Mouse (Mus musculus): ENCODE results near the gene Tspan9. TPM values are rescaled to one million over a fixed set of nuclear protein-coding genes. Genes with fewer than 3 reads are reported as not detected.

The Tspan9 gene
- polyA plus RNA-seq, 1 experiment from 2014 or later: 62.6 TPM

DNA sequence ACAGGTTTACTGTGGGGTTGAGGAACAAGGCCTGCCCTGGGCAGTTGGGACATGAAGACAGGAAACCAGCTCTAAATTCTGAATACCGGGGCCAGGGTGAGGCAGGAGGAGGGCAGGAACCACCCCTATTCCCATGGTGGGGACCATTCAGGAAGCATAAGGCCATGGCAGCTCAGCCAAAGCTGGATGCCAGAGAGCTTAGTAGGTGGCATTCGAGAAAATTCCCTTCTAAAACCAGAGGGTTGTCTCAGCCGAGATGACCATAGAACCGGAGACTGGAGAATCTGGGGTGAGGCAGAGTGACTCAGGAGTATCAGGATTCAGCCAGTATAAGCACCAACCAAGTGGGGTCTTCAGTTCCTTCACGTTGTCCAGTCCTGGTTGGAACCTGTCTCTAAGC, 171.5 kb downstream of the Tspan9 start:
- Histone ChIP-seq H3K9me3 (ENCODE audit: control insufficient read depth, low read length) (no peaks in the 10 kb centered on the region), H3K27me3 (replicated peaks; ENCODE audit: control insufficient read depth, insufficient read depth, low read length) (no peaks in the 10 kb centered on the region), H3K4me3 (ENCODE audit: low read length) (no peak overlapping the region), H3K36me3 (ENCODE audit: control insufficient read depth, insufficient read depth, low read length) (no peaks in the 10 kb centered on the region), H3K4me2 (ENCODE audit: low read length) (no peak overlapping the region), H3K4me1 (ENCODE audit: control insufficient read depth, insufficient read depth, low read depth, low read length) (peaks cover 17% of the 10 kb centered on the region), H3K27ac (ENCODE audit: low read depth, low read length) (no peak overlapping the region), H3K9ac (ENCODE audit: low read depth, low read length) (no peak overlapping the region)
- ATAC-seq: no peak
- 92% methylated on average over 5 of the region's 5 CpGs for WGBS

DNA sequence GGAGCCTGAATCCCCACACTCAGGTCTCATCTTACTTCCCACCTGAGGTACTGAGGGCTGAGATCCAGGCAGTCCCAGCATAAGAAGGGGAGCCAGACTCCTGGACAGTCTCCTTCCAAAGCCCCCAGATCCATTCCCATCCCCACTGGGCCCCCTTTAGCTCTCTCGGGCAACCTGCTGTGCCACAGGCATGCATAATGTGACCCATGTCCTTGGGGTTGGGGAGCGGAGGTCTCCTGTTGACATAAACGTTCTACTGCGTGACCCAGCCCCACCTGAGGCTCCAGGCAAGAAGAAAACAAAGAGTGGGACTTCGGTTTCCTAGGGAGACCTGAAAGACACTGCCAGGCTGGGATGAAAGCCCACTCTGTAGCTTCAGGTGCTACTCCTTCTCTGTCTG, 172.5 kb downstream of the Tspan9 start:
- Histone ChIP-seq H3K4me3 (ENCODE audit: low read length) (no peak overlapping the region), H3K4me2 (ENCODE audit: low read length) (no peak overlapping the region), H3K27me3 (replicated peaks; ENCODE audit: control insufficient read depth, insufficient read depth, low read length) (no peaks in the 10 kb centered on the region), H3K9me3 (ENCODE audit: control insufficient read depth, low read length) (no peaks in the 10 kb centered on the region), H3K9ac (ENCODE audit: low read depth, low read length) (no peak overlapping the region), H3K27ac (ENCODE audit: low read depth, low read length) (no peak overlapping the region), H3K36me3 (ENCODE audit: control insufficient read depth, insufficient read depth, low read length) (no peaks in the 10 kb centered on the region), H3K4me1 (ENCODE audit: control insufficient read depth, insufficient read depth, low read depth, low read length) (peaks cover 17% of the 10 kb centered on the region)
- 56% methylated on average over 5 of the region's 5 CpGs for WGBS
- no peak for ATAC-seq

DNA sequence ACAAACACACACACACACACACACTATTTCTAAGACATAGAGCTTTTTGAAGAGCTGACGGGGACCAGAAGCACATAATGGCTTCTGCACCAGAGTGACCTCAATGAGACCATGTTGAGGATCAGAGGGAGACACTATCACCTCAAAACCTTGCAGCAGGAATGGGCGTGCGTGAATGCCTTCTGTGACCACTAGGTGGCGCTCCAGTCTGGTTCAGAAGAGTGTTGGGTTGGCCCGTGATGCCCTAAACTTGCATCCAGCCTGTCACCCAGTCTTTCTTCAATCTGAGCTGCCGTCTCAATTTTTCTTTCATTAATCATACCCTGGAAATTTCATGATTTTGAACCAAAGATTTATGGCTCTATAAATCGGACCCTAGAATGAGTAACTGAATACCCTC, 173.3 kb downstream of the Tspan9 start:
- Histone ChIP-seq H3K27me3 (replicated peaks; ENCODE audit: control insufficient read depth, insufficient read depth, low read length) (no peaks in the 10 kb centered on the region), H3K9me3 (ENCODE audit: control insufficient read depth, low read length) (no peaks in the 10 kb centered on the region), H3K36me3 (ENCODE audit: control insufficient read depth, insufficient read depth, low read length) (no peaks in the 10 kb centered on the region), H3K4me1 (ENCODE audit: control insufficient read depth, insufficient read depth, low read depth, low read length) (peaks cover 17% of the 10 kb centered on the region), H3K4me3 (ENCODE audit: low read length) (no peak overlapping the region), H3K27ac (ENCODE audit: low read depth, low read length) (no peak overlapping the region), H3K9ac (ENCODE audit: low read depth, low read length) (no peak overlapping the region), H3K4me2 (ENCODE audit: low read length) (no peak overlapping the region)
- 6% methylated on average over 7 of the region's 7 CpGs for WGBS
- ATAC-seq: peak; percentile 47; the same call in 1 of the 2 replicates

DNA sequence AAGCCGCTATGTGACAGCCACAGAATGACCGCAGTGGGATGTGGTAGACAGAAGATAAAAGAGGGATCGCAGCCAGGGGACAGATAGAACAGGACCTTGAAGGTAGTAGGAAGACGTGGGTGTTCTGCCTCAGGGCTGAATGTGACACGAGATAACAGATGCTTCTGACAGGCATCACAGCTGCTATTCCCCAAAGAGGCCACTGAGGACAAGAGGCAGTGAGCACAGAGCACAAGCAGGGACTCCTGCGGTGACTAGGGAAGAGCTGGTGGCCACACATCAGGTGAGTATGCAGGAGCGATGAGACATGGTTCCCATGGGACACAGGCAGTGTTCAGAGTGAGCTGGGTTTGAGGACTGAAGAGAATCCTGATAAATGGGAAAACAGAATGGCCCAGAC, 173.7 kb downstream of the Tspan9 start:
- Histone ChIP-seq H3K36me3 (ENCODE audit: control insufficient read depth, insufficient read depth, low read length) (no peaks in the 10 kb centered on the region), H3K27ac (ENCODE audit: low read depth, low read length) (no peak overlapping the region), H3K4me2 (ENCODE audit: low read length) (no peak overlapping the region), H3K9ac (ENCODE audit: low read depth, low read length) (no peak overlapping the region), H3K4me3 (ENCODE audit: low read length) (no peak overlapping the region), H3K4me1 (ENCODE audit: control insufficient read depth, insufficient read depth, low read depth, low read length) (peaks cover 15% of the 10 kb centered on the region), H3K27me3 (replicated peaks; ENCODE audit: control insufficient read depth, insufficient read depth, low read length) (no peaks in the 10 kb centered on the region), H3K9me3 (ENCODE audit: control insufficient read depth, low read length) (no peaks in the 10 kb centered on the region)
- 0 out of 2 replicates have a peak, but pooled peaks have one; percentile 3 for ATAC-seq
- WGBS: 56% methylated on average over 7 of the region's 7 CpGs

DNA sequence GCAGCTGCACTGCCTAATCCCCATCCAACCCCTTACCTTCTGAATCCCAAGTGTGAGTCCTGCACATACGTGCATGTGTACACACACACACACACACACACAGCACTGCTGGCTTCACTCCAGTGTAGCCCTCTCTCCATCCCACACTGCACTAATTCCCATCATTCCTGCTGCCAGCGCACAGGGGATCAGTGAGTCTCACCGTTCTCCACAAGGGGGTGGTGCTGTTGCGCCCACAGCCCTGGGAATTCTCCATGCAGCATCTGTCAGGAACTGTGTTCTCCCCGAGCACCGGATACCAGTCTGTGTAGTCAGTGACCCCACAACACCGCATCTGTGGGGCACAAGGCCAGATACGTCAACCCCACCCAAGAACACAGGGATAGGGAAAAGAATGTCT, 177.9 kb downstream of the Tspan9 start:
- H3K4me1 ChIP-seq (ENCODE audit: control insufficient read depth, insufficient read depth, low read depth, low read length): no peaks in the 10 kb centered on the region
- no peaks in the 10 kb centered on the region for H3K27me3 ChIP-seq (replicated peaks; ENCODE audit: control insufficient read depth, insufficient read depth, low read length)
- H3K36me3 ChIP-seq (ENCODE audit: control insufficient read depth, insufficient read depth, low read length): no peaks in the 10 kb centered on the region
- no peak overlapping the region for H3K4me3 ChIP-seq (ENCODE audit: low read length)
- ATAC-seq: no peak
- WGBS: 34% methylated on average over 8 of the region's 8 CpGs
- H3K4me2 ChIP-seq (ENCODE audit: low read length): no peak overlapping the region
- no peaks in the 10 kb centered on the region for H3K9me3 ChIP-seq (ENCODE audit: control insufficient read depth, low read length)
- no peak overlapping the region for H3K9ac ChIP-seq (ENCODE audit: low read depth, low read length)
- no peak overlapping the region for H3K27ac ChIP-seq (ENCODE audit: low read depth, low read length)

DNA sequence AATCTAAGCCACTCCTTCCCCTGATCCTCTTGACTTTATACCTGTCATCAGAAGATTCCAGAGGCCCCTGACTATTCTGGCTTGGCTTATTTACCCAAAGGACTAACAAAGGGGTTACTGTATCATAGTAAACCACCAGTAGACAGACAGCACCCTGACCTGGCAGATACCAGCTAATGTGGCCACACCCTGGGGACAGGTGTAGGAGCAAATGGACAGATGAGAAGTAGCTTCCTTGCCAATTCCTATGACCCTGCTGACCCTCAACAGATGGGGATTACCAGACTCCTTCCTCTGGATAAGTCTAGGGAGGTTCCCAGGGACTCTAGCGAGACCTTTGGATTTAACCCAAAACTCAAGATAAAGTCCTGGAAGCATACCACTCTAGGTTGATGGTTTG, 183.2 kb downstream of the Tspan9 start:
- H3K27me3 ChIP-seq (replicated peaks; ENCODE audit: control insufficient read depth, insufficient read depth, low read length): no peaks in the 10 kb centered on the region
- WGBS: 92% methylated on average over 1 of the region's 1 CpGs
- H3K9ac ChIP-seq (ENCODE audit: low read depth, low read length): no peak overlapping the region
- no peaks in the 10 kb centered on the region for H3K36me3 ChIP-seq (ENCODE audit: control insufficient read depth, insufficient read depth, low read length)
- H3K4me1 ChIP-seq (ENCODE audit: control insufficient read depth, insufficient read depth, low read depth, low read length): no peaks in the 10 kb centered on the region
- ATAC-seq: no peak
- no peak overlapping the region for H3K4me3 ChIP-seq (ENCODE audit: low read length)
- no peak overlapping the region for H3K4me2 ChIP-seq (ENCODE audit: low read length)
- no peak overlapping the region for H3K27ac ChIP-seq (ENCODE audit: low read depth, low read length)
- no peaks in the 10 kb centered on the region for H3K9me3 ChIP-seq (ENCODE audit: control insufficient read depth, low read length)

DNA sequence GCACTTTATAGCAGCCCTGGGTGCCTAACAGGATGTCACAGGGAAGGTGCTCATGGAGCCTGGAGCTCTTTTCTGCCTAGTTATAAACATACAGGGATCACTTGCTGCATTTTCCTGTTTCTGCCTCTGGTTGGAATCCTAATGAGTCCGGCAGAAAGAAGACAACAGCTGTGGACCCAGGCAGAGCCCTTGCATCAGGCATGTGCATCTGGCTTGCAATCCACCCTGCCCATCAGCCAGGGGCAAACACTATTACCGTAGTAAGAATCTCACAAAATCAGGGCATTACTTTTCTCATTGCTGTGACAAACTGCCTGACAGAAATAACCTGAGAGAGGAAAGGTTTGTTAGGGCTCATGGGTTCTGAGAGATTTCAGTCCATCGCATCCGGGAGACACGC, 187.2 kb downstream of the Tspan9 start:
- no peaks in the 10 kb centered on the region for H3K27me3 ChIP-seq (replicated peaks; ENCODE audit: control insufficient read depth, insufficient read depth, low read length)
- H3K27ac ChIP-seq (ENCODE audit: low read depth, low read length): no peak overlapping the region
- 91% methylated on average over 5 of the region's 5 CpGs for WGBS
- H3K4me1 ChIP-seq (ENCODE audit: control insufficient read depth, insufficient read depth, low read depth, low read length): no peaks in the 10 kb centered on the region
- H3K9me3 ChIP-seq (ENCODE audit: control insufficient read depth, low read length): no peaks in the 10 kb centered on the region
- H3K4me3 ChIP-seq (ENCODE audit: low read length): no peak overlapping the region
- no peak for ATAC-seq
- no peaks in the 10 kb centered on the region for H3K36me3 ChIP-seq (ENCODE audit: control insufficient read depth, insufficient read depth, low read length)
- H3K9ac ChIP-seq (ENCODE audit: low read depth, low read length): no peak overlapping the region
- no peak overlapping the region for H3K4me2 ChIP-seq (ENCODE audit: low read length)

DNA sequence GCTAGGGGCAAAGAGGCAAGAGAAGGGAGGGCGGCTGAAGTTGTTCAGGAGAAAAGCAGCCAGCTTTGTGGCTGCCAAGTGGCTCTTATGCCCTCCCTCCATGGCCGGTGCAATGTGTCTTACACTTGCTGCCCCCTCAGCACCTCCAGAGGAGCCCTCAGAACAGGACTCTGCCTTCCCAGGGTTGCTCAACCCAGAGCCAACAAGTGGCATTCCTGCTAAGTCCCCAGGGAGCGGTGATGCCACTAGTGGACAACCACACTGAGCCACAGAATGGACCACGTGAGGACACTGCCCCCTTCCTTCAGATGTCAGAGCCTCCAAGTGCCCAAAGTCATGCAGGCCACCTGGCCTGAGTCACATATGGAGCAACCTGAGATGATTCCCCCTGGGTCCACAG, 190.3 kb downstream of the Tspan9 start:
- WGBS: 69% methylated on average over 4 of the region's 4 CpGs
- Histone ChIP-seq H3K27me3 (replicated peaks; ENCODE audit: control insufficient read depth, insufficient read depth, low read length) (no peaks in the 10 kb centered on the region), H3K36me3 (ENCODE audit: control insufficient read depth, insufficient read depth, low read length) (no peaks in the 10 kb centered on the region), H3K9ac (ENCODE audit: low read depth, low read length) (no peak overlapping the region), H3K4me3 (ENCODE audit: low read length) (no peak overlapping the region), H3K27ac (ENCODE audit: low read depth, low read length) (no peak overlapping the region), H3K4me1 (ENCODE audit: control insufficient read depth, insufficient read depth, low read depth, low read length) (no peaks in the 10 kb centered on the region), H3K4me2 (ENCODE audit: low read length) (no peak overlapping the region), H3K9me3 (ENCODE audit: control insufficient read depth, low read length) (no peaks in the 10 kb centered on the region)
- ATAC-seq: no peak

DNA sequence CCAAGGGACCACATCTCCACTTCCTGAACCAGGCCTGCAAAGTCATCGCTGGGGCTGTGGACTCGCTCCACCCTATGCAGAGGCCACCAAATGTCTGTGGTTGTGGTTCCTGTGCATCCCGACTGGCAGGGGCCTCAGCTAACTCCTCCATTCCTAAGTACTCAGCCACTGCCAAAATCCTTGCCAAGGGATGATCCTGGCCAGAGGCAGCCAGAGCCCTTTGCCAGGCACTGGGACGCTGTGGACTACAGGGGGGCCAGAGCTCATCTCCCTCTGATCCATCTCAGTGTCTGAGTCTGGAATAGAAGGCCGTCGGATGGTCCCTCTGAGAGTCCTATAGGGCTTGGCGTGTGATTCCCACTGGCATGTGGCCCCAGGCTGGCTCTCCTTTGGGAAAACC, 193.5 kb downstream of the Tspan9 start:
- ATAC-seq: no peak
- no peak overlapping the region for H3K9ac ChIP-seq (ENCODE audit: low read depth, low read length)
- 88% methylated on average over 7 of the region's 7 CpGs for WGBS
- H3K27ac ChIP-seq (ENCODE audit: low read depth, low read length): no peak overlapping the region
- no peaks in the 10 kb centered on the region for H3K9me3 ChIP-seq (ENCODE audit: control insufficient read depth, low read length)
- no peaks in the 10 kb centered on the region for H3K4me1 ChIP-seq (ENCODE audit: control insufficient read depth, insufficient read depth, low read depth, low read length)
- no peaks in the 10 kb centered on the region for H3K36me3 ChIP-seq (ENCODE audit: control insufficient read depth, insufficient read depth, low read length)
- H3K27me3 ChIP-seq (replicated peaks; ENCODE audit: control insufficient read depth, insufficient read depth, low read length): no peaks in the 10 kb centered on the region
- no peak overlapping the region for H3K4me3 ChIP-seq (ENCODE audit: low read length)
- H3K4me2 ChIP-seq (ENCODE audit: low read length): no peak overlapping the region

DNA sequence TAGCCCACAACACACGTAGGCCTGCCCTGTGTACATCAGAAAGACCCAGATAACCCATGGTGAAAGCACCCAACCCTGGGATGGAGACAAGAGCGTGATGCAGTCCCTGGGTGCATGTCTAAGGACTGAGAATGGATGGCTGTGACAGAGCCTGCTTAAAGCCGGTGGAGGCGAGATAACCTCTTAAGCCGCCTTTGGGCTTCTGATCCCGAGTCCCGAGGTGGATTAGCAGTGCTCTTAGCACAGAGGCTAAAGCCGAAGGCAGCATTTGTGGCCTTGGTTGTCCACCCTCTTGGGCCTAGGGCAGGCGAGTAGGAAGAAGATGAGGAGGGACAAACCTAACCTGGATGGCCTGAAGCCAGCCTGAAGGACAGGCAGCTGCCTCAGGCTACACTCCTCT, 194.7 kb downstream of the Tspan9 start:
- Histone ChIP-seq H3K27me3 (replicated peaks; ENCODE audit: control insufficient read depth, insufficient read depth, low read length) (no peaks in the 10 kb centered on the region), H3K4me1 (ENCODE audit: control insufficient read depth, insufficient read depth, low read depth, low read length) (no peaks in the 10 kb centered on the region), H3K9me3 (ENCODE audit: control insufficient read depth, low read length) (no peaks in the 10 kb centered on the region), H3K4me3 (ENCODE audit: low read length) (no peak overlapping the region), H3K27ac (ENCODE audit: low read depth, low read length) (no peak overlapping the region), H3K4me2 (ENCODE audit: low read length) (no peak overlapping the region), H3K36me3 (ENCODE audit: control insufficient read depth, insufficient read depth, low read length) (no peaks in the 10 kb centered on the region), H3K9ac (ENCODE audit: low read depth, low read length) (no peak overlapping the region)
- no peak for ATAC-seq
- 86% methylated on average over 9 of the region's 9 CpGs for WGBS
